Mouse (Mus musculus): ENCODE measurements at regions not wholly inside any gene's neighbourhood (a gene's known extent, or its start where the extent isn't known, plus 50 kb on each side); places are given as distances from the start of the nearest gene placed in this dataset.
A peak's percentile ranks its signal among the peaks of the same experiment; 100 is the strongest.

DNA sequence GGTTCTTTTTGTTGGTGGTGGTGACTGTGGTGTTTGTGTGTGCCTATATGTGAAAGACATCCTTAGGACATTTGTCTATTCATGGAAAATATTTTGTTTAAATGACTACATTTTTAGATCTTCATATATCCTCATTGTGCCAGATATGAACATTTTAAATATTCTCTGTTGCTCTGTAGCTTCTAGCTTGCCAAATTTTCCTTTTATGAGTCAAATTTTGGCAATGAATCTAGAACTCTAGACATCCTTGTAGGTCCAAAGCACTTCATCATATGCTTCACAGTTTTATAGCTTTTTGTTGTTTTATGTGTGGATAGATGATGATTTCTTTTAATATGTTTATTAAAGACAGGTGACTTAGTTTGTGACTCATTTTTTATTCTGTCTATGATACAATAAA is 229.4 kb upstream of the Ano5 start:
- no peak for DNase-seq (ENCODE audit: low spot score)

DNA sequence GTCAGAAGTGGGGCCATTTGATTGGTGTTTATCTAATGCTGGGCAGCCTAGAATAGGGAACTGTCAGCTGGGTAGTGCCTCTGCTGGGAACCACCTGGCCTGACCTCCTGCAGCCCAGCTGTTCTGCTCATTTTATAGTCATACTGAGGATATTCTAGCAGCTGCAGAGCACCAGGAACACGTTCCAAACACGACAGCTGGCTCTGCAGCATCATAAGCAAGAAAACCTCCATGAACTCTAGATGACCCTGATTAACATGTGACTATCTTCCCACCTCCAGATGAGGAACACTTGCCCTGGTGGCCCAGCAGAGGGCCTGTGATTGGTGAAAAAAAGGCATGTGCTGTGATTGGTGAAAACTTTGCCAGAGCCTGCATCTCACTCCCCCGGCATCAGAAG is 210.6 kb upstream of the Ano5 start:
- DNase-seq (ENCODE audit: low spot score): peak; percentile 60

DNA sequence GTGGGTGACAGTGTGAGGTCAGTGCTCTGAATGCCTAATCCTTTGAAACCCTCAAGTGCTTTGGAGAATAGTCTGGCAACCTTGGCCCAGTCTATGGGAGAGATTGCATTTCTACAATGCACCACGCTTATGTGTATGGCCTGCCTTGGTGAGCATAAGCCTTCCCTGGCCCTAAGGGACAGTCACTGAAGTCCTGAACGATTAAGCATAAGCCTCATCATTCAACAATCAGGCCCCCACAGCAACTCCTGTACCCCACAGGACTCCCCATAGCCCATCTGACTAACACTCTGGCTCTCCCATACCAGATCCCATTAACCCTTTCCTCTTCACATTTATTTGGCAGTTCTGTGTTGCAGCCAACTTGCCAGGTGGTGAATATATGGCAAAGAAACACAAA is 203.1 kb upstream of the Ano5 start:
- DNase-seq (ENCODE audit: low spot score): no peak

DNA sequence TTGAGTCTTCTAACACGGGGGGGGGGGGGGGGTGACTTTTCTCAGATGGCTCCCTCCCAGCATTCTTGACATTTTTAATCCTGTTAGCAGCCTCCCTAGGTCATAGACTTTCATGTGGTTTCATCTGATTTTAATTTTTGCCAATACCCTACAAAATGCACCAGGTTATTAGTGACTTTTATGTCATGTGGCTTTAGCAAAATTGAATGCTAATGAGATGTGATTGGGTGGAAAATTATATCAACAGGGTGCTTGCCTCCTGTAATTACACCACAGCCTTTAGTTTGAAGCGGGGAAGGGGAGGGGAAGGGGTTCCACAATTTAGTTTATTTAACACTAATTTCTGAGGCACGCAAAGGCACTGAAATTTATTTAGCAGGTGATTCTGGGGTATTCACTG is 200.6 kb upstream of the Ano5 start:
- DNase-seq (ENCODE audit: low spot score): no peak

DNA sequence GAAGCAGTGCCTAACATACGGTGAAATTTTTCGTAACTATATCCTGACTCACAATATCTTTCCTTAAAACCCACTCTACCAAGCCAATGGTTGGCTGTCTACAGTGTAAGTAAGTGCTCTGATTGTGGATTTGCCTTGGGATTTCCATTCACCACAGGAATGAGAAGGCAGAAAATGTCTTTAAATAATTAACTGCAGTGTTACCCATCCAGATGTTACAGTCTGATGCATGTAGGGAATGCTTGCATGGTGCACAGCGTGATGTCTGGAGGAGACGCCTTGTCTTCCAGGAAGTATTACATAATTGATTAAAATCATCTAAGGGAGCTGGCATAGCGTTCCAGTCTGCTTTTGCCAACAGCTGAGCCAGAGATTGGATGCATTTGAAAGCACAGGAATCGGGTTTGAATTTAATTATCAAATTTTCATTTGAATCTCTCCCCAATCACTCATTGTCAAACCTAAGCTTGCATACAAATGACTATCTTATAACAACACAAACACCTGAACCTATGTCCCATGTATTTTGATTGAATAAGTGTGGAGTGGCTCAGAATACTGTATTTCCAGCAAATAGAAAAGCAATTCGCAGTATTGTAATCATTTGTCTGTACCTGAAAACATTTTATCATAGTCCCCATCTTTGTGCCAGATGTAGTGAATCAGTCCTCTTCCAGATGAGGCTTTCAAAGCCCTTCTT is 170.8 kb upstream of the Ano5 start:
- no peak for DNase-seq (ENCODE audit: low spot score)

DNA sequence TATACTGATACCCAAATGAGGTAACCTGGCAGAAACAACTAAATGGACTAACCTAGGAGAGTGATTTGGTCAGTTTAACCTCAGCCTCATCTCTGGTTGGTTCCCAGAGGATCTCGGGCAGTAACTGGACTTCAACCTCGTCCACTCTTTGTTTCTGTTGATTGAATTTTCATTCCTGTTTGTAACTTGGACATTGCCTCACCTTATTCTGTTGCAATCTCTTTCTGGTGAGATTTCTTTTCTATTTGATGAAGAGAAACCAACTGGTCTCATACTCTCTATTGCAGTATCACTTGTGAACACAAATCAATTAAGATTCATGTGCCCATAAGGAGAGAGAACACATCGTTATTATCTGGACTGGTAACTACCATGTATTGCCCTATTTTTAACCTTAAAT is 163.3 kb upstream of the Ano5 start:
- DNase-seq (ENCODE audit: low spot score): no peak

DNA sequence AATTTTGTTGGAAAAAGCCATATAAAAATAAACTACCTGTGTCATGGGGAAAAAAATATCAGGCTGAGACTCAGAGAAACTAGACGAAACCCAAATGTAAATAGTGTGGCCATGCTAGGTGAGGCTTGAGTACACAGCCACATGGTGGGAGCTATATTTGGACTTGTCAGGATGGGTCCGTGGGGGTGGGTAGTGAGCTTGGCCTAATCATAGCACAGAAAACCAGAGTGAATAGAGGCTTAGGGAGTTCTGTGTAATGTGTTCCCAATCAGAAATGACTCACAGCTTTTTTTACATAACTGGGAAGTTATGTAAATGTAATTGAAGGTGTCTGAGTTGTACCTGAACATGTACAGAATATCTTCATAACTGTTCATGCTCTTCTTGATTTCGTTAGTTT is 150.7 kb upstream of the Ano5 start:
- DNase-seq (ENCODE audit: low spot score): no peak

DNA sequence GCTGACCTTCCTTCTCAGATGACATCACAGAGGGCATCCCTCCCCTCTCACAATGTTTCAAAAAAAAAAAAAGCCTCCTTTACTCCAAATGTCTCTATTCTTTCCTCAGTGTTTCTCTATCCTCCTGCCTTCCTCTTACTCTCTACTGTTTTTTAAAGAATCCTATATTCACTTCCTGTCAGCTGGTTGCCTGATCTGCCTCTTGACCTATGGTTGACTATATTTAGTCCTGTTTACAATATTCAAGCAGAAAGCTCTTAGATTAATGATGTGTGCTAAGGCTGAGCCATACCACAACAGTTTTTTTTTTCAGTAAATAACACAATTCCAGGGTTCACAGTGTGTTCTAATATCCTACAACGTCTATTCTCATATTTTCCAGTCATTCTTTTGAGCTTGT is 133.2 kb upstream of the Ano5 start:
- DNase-seq (ENCODE audit: low spot score): no peak

Measured in heart, adult 8-10 months (tissue).